Mouse (Mus musculus): ENCODE data around the gene Ndel1.

GRCm38 (mm10) chr11:68874841-68875240, 3.2 kb upstream of the Ndel1 start:
- no peak for TF ChIP-seq CTCF (IDR thresholded peaks at IDR 0.05; ENCODE audit: low read depth, low read length)
- TF ChIP-seq POLR2A (IDR thresholded peaks at IDR 0.05; ENCODE audit: borderline replicate concordance, low read depth, low read length): no peak
